Mouse (Mus musculus) retina, postnatal 1 day (tissue): ENCODE measurements around the gene Cldn15.
A peak's percentile ranks its signal among the peaks of the same experiment; 100 is the strongest.

Experiments used
- DNase-seq: peaks from one replicate; pipeline ENCODE4 v3.0.0-alpha.2; 2012

Cldn15 gene

GRCm38 (mm10) chr5:136949551-136950336 is 16.7 kb upstream of the Cldn15 start:
- DNase-seq: peak; percentile 32

- no peak for DNase-seq
Observed at GRCm38 (mm10) chr5:136950521-136950920, 15.9 kb upstream of the Cldn15 start.

DNA sequence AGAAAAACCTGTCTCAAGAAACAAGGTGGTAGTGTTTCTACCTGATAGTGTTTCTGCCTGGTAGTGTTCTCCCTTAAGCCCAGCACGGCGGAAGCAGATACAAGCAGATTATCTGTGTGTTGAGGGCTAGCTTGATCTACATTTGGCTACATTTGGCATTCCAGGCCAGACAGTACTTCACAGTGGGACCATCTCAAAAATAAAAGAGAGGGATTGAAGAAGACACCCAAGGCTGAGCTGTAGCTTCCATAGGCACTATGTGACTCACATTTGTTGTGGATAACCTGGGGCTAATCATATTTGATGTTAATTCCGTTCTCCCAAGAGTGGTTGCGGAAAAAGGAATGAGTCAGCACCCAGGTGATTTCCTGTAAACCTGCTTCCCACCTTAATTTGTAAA is 14.3 kb upstream of the Cldn15 start:
- DNase-seq: no peak

GRCm38 (mm10) chr5:136953015-136953414 is 13.4 kb upstream of the Cldn15 start, which contains the start of gene Fis1:
Fis1 (plus strand) TSS chr5:136953275.
- DNase-seq: peak; percentile 99

DNA sequence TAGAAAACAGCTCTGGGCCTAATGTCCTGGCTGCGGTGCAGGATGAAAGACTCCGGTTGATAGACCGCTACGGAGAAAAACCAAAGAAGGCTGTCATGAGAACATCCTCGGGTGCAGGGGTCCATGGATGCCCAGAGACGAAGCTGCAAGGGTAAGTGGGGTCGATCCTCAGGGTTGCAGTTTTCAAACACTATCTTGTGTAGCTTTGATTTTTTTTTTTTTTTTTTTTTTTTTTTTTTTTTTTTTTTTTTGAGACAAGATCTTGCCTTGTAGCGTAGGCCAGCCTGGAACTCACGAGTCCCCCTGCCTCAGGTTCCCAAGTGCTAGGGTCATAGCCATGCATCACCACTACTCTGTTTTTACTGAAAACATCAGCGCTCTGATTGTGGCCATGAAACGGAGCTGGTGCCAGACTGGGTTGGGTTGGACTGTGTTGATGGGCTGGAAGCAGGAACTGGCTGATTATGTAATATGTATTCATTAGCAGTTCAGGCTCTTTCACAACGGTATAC is 12.9 kb upstream of the Cldn15 start:
- DNase-seq: no peak

DNA sequence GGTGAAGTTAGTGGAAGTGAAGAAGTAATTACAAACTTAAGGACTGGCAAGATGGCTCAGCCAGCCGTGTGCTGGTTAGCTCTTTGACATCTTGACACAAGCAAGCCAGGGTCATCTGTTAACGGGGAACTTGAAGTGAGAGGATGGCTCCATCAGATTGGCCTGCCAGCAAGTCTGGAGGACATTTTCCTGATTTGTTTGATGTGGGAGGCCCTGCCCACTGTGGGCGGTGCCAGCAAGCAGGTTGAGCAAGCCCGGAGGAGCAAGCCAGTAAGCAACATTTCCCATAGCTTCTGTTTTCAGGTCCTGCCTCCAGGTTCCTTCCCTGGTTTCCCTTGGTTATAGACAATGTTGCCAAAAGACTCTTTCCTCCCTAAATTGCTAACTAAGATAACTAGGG is 10.8 kb upstream of the Cldn15 start:
- no peak for DNase-seq

DNA sequence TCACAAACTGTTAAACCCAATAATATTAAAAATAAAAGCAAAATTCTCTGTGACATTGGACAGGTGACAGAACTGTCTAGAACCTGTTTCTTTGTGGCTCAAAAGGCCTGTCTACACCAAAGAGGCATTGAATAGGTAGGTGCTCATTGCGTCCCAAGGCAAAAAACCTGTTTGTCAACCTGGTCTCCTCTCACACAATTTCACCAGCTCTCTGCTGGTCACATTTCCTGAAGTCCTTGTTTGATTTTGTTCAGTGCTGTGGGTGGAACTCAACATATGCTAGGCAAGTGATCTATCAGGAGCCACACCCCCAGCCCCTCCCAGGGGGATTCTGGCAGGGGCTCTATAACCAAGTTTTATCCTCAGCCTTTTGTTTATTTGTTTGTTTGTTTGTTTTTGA is 9.2 kb upstream of the Cldn15 start:
- DNase-seq: no peak

GRCm38 (mm10) chr5:136958991-136959605 is 7.3 kb upstream of the Cldn15 start:
- no peak for DNase-seq

GRCm38 (mm10) chr5:136960053-136960452 is 6.4 kb upstream of the Cldn15 start:
- no peak for DNase-seq

- DNase-seq: no peak
Observed at GRCm38 (mm10) chr5:136961334-136961982, 5.0 kb upstream of the Cldn15 start.

GRCm38 (mm10) chr5:136961983-136962461 is 4.4 kb upstream of the Cldn15 start:
- peak; percentile 94 for DNase-seq

DNA sequence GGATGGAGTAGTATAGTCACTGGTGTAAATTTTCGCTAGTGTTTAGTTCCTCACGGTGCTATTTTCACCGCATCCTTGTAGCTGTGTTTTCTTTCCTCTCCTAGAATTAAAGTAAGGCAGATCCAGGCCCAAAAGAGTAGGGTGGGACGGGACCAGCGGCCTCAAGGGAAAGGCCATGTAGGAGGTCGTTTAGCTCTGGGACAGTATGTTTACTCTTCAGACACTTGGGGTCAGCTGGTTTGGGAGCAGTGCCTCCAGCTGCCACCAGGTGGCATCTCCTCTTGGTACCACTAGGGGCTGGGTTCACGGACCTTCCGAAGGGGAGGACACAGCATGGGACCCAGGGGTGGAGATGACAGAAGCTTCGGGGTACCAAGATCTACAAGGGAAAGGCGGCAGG is 3.9 kb upstream of the Cldn15 start:
- peak; percentile 83 for DNase-seq

DNA sequence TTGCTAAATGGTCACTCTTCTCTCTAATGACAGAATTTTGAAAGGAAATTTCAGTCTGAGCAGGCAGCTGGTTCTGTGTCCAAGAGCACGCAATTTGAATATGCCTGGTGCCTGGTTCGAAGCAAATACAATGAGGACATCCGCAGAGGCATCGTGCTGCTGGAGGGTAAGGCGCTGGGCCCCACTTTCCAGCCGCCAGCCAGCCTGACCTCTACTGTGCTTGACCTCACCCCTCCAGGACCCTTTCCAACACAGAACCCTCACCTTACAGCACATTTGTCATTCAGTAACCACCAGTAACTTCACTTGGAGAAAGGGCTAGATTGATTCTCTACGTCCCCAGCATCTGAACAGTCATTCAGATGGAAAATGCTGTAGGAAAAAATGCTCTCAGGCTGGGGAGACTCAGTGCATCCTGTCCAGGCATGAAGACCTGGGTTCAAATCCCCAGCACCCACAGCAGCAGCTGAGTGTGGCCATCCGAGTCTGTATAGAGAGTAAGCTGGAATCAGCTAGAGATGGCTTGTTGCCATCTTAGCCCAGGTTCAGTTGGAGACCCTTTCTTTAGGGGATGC is 3.4 kb upstream of the Cldn15 start:
- DNase-seq: no peak

DNA sequence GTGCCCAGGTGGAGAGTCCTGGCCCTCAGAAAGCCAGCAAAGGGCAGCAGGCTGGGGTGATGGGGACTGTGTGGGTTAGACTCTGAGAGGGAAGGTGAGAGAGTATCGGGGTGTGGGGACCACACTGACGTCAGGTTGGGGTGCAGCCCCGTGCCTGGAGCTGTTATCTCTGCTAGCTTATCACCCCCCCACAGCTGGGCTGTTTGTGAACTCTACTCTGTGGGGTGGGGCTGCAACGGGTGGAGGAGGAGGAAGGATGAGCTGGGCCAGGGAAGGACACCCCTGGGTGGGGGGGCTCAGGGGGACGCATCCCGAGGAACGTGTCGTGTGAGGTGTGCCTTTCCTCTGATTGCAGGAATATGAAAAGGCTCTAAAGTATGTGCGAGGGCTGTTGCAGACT is 1.2 kb upstream of the Cldn15 start:
- DNase-seq: no peak

GRCm38 (mm10) chr5:136965686-136966085 is 730 bp upstream of the Cldn15 start:
- DNase-seq: no peak

DNA sequence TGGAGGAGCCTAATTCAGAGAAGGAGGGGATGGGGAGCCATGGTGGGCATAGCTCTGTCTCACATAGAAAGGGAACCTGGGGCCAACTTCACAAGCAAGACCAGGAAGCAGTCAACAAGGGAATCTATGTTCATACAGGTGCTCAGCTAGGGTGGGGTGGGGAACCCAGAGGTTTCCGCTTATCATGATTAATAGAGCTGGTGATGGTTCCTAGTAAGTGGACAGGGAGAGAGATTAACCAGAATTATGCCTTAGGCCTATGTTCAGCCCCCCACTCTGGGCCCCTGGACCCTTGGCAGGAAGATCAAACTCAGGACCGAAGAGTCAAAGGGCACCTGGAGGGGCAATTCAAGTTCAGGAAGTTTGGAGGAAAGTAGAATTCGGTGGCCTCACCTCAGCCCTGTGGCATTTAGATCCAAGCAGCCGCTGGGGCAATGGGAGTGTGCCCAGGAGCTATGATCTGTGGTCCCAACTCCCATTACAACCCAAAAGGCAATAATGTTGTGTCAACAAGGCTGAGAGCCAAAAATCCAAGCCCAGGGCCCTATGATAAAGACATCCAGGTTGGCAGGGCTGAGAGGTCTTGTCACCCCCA is 542 bp downstream of the Cldn15 start:
- DNase-seq: no peak

GRCm38 (mm10) chr5:136967592-136967991 is 1.2 kb downstream of the Cldn15 start:
- DNase-seq: no peak

DNA sequence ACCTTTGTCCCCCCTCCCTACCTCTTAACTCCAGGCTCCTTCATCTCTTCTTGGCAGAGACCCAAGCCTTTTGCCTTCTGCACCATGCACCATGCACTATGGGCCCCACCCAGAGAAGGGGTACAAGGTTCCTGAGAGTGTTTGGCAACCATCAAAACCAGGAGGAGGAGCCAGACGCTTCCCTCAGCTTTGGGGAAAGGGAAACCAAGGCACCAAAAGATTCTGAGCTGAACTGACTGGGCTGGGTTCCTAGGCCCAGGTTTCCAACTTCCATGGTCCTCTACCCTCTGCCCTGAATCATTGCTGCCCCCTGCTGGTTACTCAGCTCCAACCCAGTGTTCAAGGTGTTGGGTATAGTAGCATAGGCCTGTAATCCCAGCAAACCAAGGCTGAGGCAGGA is 4.3 kb downstream of the Cldn15 start:
- DNase-seq: peak; percentile 68

DNA sequence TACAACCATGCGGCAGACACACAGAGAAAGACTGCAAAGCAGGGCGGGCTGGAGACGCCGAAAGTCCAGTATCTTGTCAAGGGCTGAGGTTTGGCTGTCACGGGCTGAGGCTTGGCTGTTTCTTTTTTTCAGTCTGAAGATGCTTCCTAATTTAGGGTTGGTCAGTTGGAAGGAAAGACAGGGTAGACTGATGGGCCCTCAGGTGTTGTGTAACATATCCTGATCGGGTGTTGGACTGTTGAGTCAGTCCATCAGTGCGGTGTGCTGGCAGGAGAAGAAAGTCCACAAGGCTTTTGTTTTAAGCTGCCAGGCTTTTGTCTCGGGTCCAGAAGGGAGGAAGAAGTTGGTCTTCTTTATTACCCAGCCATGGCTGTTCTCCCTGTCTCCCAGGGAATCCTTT is 7.3 kb downstream of the Cldn15 start:
- DNase-seq: no peak

GRCm38 (mm10) chr5:136977769-136978168 is 11.4 kb downstream of the Cldn15 start:
- no peak for DNase-seq

GRCm38 (mm10) chr5:136979762-136980161 is 13.3 kb downstream of the Cldn15 start:
- DNase-seq: no peak

DNA sequence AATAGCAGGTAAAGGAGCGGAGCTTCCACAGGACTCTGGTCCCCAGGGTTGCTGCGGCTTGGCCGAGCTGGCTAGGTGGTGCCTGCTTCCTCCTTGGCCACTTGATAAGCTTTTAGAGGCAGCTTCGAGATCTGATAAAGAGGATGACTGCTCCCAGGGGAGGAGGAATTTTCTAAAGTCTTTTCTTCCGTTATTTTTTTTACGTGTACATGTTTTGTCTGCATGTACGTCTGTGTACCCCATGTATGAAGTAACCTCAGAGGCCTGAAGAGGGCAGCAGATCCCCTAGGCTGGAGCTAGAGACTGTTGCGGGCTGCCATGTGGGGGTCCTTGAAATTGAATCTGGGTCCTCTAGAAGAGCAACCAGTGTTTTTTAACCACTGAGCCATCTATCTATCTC is 14.6 kb downstream of the Cldn15 start:
- DNase-seq: no peak
